Mouse (Mus musculus): ENCODE measurements around the gene Acadvl.

DNA sequence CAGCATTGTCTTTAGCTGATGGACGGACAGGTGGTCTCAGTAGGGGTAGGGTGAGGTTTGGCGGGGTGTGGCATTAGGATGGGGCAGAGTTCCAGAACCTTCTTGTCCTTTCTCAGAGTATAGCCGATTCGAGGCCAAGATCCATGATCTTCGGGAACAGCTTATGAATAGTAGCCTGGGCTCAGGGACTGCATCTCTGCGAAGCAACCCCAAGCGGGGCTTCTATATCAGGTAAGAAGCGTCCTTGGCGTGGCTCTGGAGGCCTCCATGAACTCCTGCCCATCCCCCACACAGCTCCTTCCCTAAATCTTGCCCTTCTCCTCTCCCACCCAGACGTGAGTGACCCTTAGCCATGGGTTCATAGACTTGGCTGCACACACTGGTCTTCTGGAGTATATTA lies 24.4 kb upstream of the Acadvl start:
- TF ChIP-seq POLR2A (IDR thresholded peaks at IDR 0.05; ENCODE audit: borderline replicate concordance, extremely low read depth, low read depth, low read length) (no peak), CTCF (IDR thresholded peaks at IDR 0.05; ENCODE audit: insufficient read depth, low read length) (no peak)
